Mouse (Mus musculus) liver, embryonic 11.5 days (tissue): ENCODE measurements around the gene Prokr1. TPM values are rescaled to one million over a fixed set of nuclear protein-coding genes. Genes with fewer than 3 reads are reported as not detected.
"Not testable (repeated sequence)": the region's sequence is repeated elsewhere in the genome, so short reads cannot be mapped to it uniquely, and the experiment has no call there.

Experiments
- ATAC-seq: fragments of 200-750 bp; cut with Nextera tagmentation; replicated peaks from 2 replicates; pipeline ENCODE4 v1.8.0; 2017; ENCODE audit warnings: moderate number of reproducible peaks, mild to moderate bottlenecking, moderate TSS enrichment, moderate library complexity; ENCODE audit not compliant: low FRiP score
- DNase-seq: peaks from one replicate; pipeline ENCODE4 v3.0.0-alpha.2; 2017; ENCODE audit warnings: low spot score
- H3K27ac ChIP-seq: fragments of 300-500 bp; sonication (generic); 2 replicates; pipeline ENCODE4 v1.5.1; 2014; ENCODE audit warnings: mild to moderate bottlenecking, low read depth, low read length, control low read depth
- H3K27me3 ChIP-seq: fragments of 300-500 bp; sonication (generic); replicated peaks from 2 replicates; pipeline ENCODE4 v1.6.1; 2014; ENCODE audit warnings: low read length, mixed read lengths; ENCODE audit not compliant: control insufficient read depth, insufficient read depth
- H3K36me3 ChIP-seq: fragments of 300-500 bp; sonication (generic); 2 replicates; pipeline ENCODE4 v1.6.1; 2014; ENCODE audit warnings: mild to moderate bottlenecking, low read length, moderate library complexity, mixed read lengths; ENCODE audit not compliant: control insufficient read depth, insufficient read depth
- H3K4me1 ChIP-seq: fragments of 300-500 bp; sonication (generic); replicated peaks from 2 replicates; pipeline ENCODE4 v1.6.1; 2014; ENCODE audit warnings: low read length, mixed read lengths; ENCODE audit not compliant: control insufficient read depth, insufficient read depth
- H3K4me2 ChIP-seq: fragments of 300-500 bp; sonication (generic); 2 replicates; pipeline ENCODE4 v1.6.1; 2014; ENCODE audit warnings: mild to moderate bottlenecking, control low read depth, moderate library complexity
- H3K4me3 ChIP-seq: fragments of 300-500 bp; sonication (generic); 2 replicates; pipeline ENCODE4 v1.5.1; 2014; ENCODE audit warnings: low read depth, low read length, control low read depth
- H3K9ac ChIP-seq: fragments of 300-500 bp; sonication (generic); 2 replicates; pipeline ENCODE4 v1.6.1; 2014; ENCODE audit warnings: low read depth, low read length, control low read depth
- H3K9me3 ChIP-seq: fragments of 300-500 bp; sonication (generic); 2 replicates; pipeline ENCODE4 v1.6.1; 2016; ENCODE audit warnings: low read length, inconsistent platforms, mixed read lengths; ENCODE audit not compliant: control insufficient read depth
- WGBS: fragments of 180-500 bp; shearing (Covaris S2); extraction: QIAGEN DNeasy Blood & Tissue Kit; methylation state at CpG from one replicate; pipeline ENCODE4 v1.1.7; 2014; 5-methylcytosine and 5-hydroxymethylcytosine counted together
- polyA plus RNA-seq: library from polyadenylated mRNA; unstranded; fragments of >200 nt; fragmentation: Nextera tagmentation; extraction: Ambion mirVana; gene quantifications from 2 replicates; pipeline ENCODE4 v1.2.1, GENCODE M21; 2014

The Prokr1 gene
- polyA plus RNA-seq, 1 experiment from 2014 or later: 1.8 TPM

DNA sequence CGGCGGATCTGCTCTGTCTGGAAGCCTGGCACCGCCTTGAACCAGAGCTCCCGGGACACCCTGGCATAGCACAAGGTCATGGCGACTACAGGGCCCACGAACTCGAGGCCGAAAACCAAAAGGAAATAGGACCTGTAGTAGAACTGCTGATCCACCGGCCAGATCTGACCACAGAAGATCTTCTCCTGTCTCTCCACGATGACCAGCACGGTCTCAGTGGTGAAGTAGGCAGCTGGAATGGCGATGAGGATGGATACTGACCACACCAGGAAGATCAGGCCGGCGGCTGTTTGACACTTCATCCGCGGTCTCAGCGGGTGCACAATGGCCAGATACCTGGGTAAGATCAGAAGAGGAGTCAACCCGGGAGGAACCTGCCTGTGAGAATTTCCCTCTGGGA is 9.0 kb downstream of the Prokr1 start:
- DNase-seq (no peak), ATAC-seq (no peak)
- Histone ChIP-seq H3K4me3 (no peak overlapping the region), H3K9ac (no peak overlapping the region), H3K4me1 (peaks cover 27% of the 10 kb centered on the region), H3K27ac (no peak overlapping the region), H3K9me3 (no peaks in the 10 kb centered on the region), H3K27me3 (peaks cover 4% of the 10 kb centered on the region; the same call in 1 of the 2 replicates), H3K36me3 (no peaks in the 10 kb centered on the region), H3K4me2 (no peak overlapping the region)
- WGBS: 63% methylated on average over 18 of the region's 18 CpGs

DNA sequence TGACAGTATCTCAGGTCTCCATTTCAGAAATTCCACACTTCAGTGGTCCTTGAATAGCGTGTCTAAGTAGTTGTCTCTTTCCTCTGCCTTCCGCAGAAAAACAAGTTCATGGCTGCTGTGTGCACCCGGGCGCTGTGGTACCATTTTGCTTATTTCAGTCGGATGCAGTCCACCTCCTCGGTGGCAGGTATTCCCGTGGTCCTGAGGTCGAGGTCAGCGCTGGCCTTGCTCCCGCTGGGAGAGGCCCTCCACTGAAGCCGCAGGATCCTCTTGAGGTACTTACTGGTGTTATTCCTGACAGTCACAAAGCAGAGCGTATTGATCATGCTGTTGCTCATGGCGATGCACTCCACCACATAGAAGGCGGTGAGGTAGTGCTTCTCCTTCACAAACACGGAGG is 9.5 kb downstream of the Prokr1 start:
- Histone ChIP-seq H3K27ac (no peak overlapping the region), H3K9ac (no peak overlapping the region), H3K4me1 (peaks cover 25% of the 10 kb centered on the region), H3K4me2 (no peak overlapping the region), H3K36me3 (no peaks in the 10 kb centered on the region), H3K9me3 (no peaks in the 10 kb centered on the region), H3K27me3 (peaks cover 3% of the 10 kb centered on the region; the same call in 1 of the 2 replicates), H3K4me3 (no peak overlapping the region)
- ATAC-seq (no peak), DNase-seq (no peak)
- WGBS: 85% methylated on average over 15 of the region's 15 CpGs

DNA sequence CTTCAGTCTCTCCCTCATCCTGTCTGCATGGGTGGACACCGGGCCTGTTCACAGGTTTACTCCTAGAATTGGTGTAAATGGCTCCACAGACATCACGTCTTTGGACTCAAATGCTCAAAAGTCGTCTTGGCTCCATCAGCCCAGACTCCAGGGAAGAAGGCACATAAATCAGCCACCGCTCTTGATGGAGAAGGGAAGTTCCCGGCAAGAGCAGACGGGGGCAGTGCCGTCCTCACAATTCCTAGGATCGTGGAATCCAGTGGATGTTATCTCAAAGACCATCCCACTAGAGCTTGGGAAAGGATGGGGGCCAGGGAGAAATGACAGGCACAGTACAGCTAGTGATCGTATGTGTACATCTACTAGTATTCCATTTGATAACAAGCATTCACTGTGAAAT is 12.3 kb downstream of the Prokr1 start:
- 48% methylated on average over 9 of the region's 9 CpGs for WGBS
- no peak overlapping the region for H3K27ac ChIP-seq
- no peak overlapping the region for H3K9ac ChIP-seq
- H3K4me2 ChIP-seq: no peak overlapping the region
- DNase-seq: no peak
- ATAC-seq: no peak
- H3K4me1 ChIP-seq: peaks cover 14% of the 10 kb centered on the region
- H3K9me3 ChIP-seq: no peaks in the 10 kb centered on the region
- H3K4me3 ChIP-seq: no peak overlapping the region
- H3K36me3 ChIP-seq: no peaks in the 10 kb centered on the region
- no peaks in the 10 kb centered on the region for H3K27me3 ChIP-seq

DNA sequence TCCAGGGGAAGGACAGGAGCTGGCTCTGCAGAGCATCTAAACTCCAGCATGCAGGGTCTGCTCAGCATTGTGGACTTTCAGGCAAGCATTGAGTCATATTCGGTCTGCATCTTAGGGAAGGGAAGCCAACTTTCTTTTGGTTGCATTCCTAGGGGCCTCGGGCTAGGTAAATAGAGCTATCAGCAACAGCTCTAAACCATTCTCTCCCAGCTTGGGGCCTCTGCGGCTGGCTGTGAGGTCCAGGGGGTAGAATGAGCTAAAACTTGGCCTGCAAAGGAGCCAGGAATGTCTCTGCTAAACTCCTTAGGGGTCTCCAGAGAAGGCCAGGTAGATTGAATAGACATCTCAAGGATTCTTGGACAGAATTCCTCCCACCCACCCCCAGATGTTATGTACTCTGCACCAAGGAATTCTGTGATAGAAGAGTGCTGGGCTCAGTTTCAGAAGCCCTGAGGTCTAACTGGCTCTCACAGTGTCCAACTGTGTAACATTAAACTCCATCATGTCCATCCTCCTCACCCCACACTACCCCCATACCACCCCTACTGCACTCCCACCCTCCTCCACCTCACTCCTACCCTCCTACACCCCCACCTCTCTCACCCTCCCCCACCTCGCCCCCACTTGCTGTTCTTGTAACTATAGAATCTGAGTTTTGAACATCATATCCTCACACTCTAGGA is 13.8 kb downstream of the Prokr1 start:
- H3K27ac ChIP-seq: no peak overlapping the region
- WGBS: 50% methylated on average over 4 of the region's 4 CpGs
- DNase-seq: no peak

DNA sequence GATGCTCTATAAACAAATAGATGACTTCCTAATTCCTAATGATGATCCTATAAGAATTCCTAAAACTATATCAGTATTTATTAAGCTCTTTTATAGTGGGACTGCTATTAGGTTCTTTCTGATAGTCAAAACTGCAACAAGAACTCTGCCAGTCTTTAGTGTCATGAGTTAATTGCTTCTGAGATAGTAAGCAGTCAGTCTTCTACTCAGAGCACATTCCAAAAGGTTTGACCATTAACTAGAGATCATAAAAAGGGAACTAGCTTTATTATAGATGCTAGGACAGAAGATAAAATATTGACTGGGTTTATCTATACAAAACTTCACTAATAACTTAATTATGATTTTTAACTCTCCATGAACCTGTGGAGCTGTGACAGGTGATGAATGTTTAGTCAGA is 18.7 kb downstream of the Prokr1 start:
- not testable (repeated sequence) for H3K9me3 ChIP-seq, H3K27ac ChIP-seq, H3K4me3 ChIP-seq, H3K9ac ChIP-seq, ATAC-seq, H3K27me3 ChIP-seq, H3K4me1 ChIP-seq, H3K36me3 ChIP-seq, DNase-seq, H3K4me2 ChIP-seq

More for the DNA sequence above, 13.8 kb downstream of the Prokr1 start:
- H3K9ac ChIP-seq: no peak overlapping the region
- H3K4me3 ChIP-seq: no peak overlapping the region
- H3K4me2 ChIP-seq: no peak overlapping the region
- H3K27me3 ChIP-seq: no peaks in the 10 kb centered on the region
- H3K9me3 ChIP-seq: no peaks in the 10 kb centered on the region
- H3K36me3 ChIP-seq: no peaks in the 10 kb centered on the region
- no peak for ATAC-seq
- 0 out of 2 replicates have a peak, but pooled peaks cover 2% of the 10 kb centered on the region for H3K4me1 ChIP-seq

DNA sequence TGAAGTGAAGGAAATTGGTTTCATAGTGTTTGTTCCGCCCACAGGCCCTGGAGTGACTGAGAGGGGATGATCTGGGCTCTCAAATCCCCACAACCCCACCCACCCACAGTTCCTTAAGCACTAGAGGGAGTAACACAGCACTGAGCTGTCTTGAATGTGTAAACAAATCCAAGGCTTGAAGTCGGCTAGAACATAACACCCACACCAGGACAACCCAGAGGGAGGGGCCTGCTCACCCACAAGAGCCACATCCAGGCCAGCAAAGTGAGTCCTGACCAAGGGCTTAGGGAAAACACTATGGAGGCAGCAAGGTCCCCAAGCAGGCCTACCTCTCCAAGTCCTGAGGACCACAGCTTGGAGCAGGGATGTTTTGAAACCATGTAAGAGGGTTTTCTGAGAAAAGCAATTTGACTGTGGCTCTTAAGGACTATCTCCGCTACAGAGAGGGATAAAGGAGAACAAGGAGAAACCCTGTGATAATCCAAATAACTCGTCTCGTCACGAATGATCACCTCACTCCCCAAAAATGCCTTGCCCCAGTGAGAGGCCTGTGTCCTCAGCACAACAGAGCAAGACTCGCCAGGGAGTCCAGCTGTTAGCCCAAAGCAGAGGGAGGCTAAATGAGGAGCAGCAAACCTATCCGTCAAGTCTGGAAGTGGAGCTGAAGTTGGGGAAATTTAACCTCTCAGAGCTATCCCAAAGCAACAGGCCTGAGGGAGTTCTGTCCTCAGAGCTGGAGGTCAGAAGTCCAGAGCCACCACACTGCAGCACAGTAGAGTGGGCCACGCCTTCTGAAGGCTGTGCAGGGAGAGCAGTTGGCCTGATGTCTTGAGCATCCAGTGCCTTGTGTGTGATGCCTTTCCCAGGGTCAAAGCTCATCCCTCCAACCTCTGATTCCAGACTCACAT is 22.6 kb downstream of the Prokr1 start:
- DNase-seq (no peak), ATAC-seq (no peak)
- H3K4me3 ChIP-seq: no peak overlapping the region
- no peaks in the 10 kb centered on the region for H3K27me3 ChIP-seq
- no peaks in the 10 kb centered on the region for H3K4me1 ChIP-seq
- H3K36me3 ChIP-seq: no peaks in the 10 kb centered on the region
- no peak overlapping the region for H3K9ac ChIP-seq
- H3K9me3 ChIP-seq: no peaks in the 10 kb centered on the region
- H3K4me2 ChIP-seq: no peak overlapping the region
- 65% methylated on average over 9 of the region's 9 CpGs for WGBS
- no peak overlapping the region for H3K27ac ChIP-seq

DNA sequence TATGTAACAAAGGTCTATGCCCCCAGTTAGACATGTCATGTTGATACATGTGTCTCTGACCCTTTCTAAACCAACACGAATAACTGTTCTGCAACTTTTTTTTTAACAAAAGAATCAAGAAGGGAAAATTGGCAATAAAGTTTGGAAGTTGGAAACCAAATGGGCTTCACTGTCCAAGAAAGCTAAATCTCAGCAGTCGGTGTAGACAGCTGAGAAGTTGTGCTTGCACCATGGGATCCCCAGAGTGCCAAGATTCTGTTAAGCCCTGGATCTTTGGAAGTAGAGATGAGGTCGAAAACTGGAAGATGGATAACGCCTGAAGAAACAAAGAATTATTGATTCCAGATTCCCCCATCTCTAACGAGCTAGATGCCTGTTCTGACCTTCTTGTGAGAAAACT is 25.4 kb downstream of the Prokr1 start:
- no peak overlapping the region for H3K4me2 ChIP-seq
- H3K36me3 ChIP-seq: no peaks in the 10 kb centered on the region
- DNase-seq: no peak

DNA sequence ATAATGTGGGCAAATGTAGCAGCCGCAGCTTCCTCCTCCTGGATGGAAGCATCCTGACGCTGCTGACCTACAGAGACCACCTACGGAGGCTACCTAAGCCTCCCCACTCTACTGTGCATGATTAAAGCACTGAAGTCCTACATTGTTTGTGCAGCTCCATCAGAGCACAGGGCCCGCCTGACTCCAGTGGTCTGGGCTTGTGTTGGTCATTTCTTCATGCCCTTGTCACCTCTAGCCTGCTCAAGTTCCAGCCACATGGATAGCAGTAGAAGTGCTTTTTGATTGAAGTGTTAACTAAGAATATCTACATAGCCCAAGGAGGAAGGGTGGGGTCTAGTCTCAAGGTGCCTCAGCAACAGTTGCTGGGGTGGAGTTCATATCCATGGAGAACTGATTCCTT is 26.2 kb downstream of the Prokr1 start:
- Histone ChIP-seq H3K4me2 (no peak overlapping the region), H3K9ac (no peak overlapping the region), H3K4me1 (no peaks in the 10 kb centered on the region), H3K36me3 (no peaks in the 10 kb centered on the region), H3K27me3 (no peaks in the 10 kb centered on the region), H3K9me3 (no peaks in the 10 kb centered on the region), H3K27ac (no peak overlapping the region), H3K4me3 (no peak overlapping the region)
- no peak for DNase-seq
- 78% methylated on average over 4 of the region's 4 CpGs for WGBS
- ATAC-seq: no peak

More for the DNA sequence above, 25.4 kb downstream of the Prokr1 start:
- H3K4me1 ChIP-seq: no peaks in the 10 kb centered on the region
- 73% methylated on average over 5 of the region's 5 CpGs for WGBS
- ATAC-seq: no peak
- H3K4me3 ChIP-seq: no peak overlapping the region
- no peaks in the 10 kb centered on the region for H3K9me3 ChIP-seq
- H3K27me3 ChIP-seq: no peaks in the 10 kb centered on the region
- H3K27ac ChIP-seq: no peak overlapping the region
- H3K9ac ChIP-seq: no peak overlapping the region
